Mouse (Mus musculus) liver, adult 2 months (tissue): Measurements from ENCODE around the gene Frmd6.

ENCODE experiments used
- CTCF ChIP-seq: fragments of 200-500 bp; IDR thresholded peaks from 2 replicates; pipeline ENCODE4 v1.5.1; 2011; ENCODE audit warnings: low read depth, low read length, control low read depth
- POLR2A ChIP-seq: fragments of 200-500 bp; IDR thresholded peaks from 2 replicates; pipeline ENCODE4 v1.6.1; 2011; ENCODE audit warnings: low read length, control low read depth; ENCODE audit not compliant: insufficient read depth; ENCODE audit errors: extremely low read depth

DNA sequence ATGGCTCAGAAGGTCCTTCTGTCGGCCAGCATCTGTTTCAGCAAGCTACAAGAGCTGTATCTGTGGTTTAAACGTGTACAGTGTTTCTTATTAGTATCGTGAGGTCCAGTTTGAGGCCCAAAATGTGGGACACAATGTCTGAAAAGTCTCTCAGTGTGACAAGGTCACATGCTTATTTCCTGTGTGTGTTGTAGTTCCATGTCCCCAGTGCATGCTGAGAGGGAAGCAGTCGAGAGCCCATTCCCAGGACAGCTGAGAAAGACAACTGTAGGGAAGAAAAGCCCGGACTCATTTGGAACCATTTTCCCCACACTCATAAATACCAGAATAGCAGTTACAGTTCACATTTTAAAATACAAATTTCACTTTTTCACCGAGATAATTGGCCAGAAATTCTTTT is 13.5 kb upstream of the Frmd6 start:
- TF ChIP-seq CTCF (no peak), POLR2A (no peak)
